Mouse (Mus musculus) liver, adult 2 months (tissue): ENCODE measurements at regions not wholly inside any gene's neighbourhood (a gene's known extent, or its start where the extent isn't known, plus 50 kb on each side); places are given as distances from the start of the nearest gene placed in this dataset.

ENCODE experiments used
- CTCF ChIP-seq: fragments of 200-500 bp; IDR thresholded peaks from 2 replicates; pipeline ENCODE4 v1.5.1; 2011; ENCODE audit warnings: low read depth, low read length, control low read depth
- POLR2A ChIP-seq: fragments of 200-500 bp; IDR thresholded peaks from 2 replicates; pipeline ENCODE4 v1.6.1; 2011; ENCODE audit warnings: low read length, control low read depth; ENCODE audit not compliant: insufficient read depth; ENCODE audit errors: extremely low read depth

- TF ChIP-seq POLR2A (no peak), CTCF (no peak)
Measured at GRCm38 (mm10) chr16:76896305-76896704, 117.2 kb upstream of the Usp25 start.
